Mouse (Mus musculus): Measurements from ENCODE around the gene Hoxc6. TPM values are rescaled to one million over a fixed set of nuclear protein-coding genes. Genes with fewer than 3 reads are reported as not detected.

The Hoxc6 gene
- polyA plus RNA-seq, 1 experiment from 2014 or later, result not detected

GRCm38 (mm10) chr15:103014166-103015008, 16.3 kb downstream of the Hoxc6 start:
- ATAC-seq (ENCODE audit: low read depth), result no peak
- Histone ChIP-seq H3K4me3 (ENCODE audit: low read depth, low read length) (no peak overlapping the region), H3K36me3 (ENCODE audit: control insufficient read depth, insufficient read depth) (no peaks in the 10 kb centered on the region), H3K27ac (ENCODE audit: low read length) (no peak overlapping the region), H3K27me3 (ENCODE audit: control insufficient read depth, insufficient read depth, low read depth, low read length) (peaks cover 96% of the 10 kb centered on the region), H3K4me2 (ENCODE audit: low read depth, low read length) (0 out of 2 replicates have a peak overlapping the region, but pooled peaks have one; percentile 6), H3K9me3 (replicated peaks; ENCODE audit: control insufficient read depth, low read length) (no peaks in the 10 kb centered on the region), H3K9ac (ENCODE audit: low read depth, low read length) (no peak overlapping the region), H3K4me1 (ENCODE audit: control insufficient read depth, low read depth, low read length) (no peaks in the 10 kb centered on the region)
- 2% methylated on average over 49 of the region's 57 CpGs for WGBS (ENCODE audit: insufficient replicate concordance)

- peaks cover 96% of the 10 kb centered on the region for H3K27me3 ChIP-seq (ENCODE audit: control insufficient read depth, insufficient read depth, low read depth, low read length)
- no peak for ATAC-seq (ENCODE audit: low read depth)
- no peak overlapping the region for H3K9ac ChIP-seq (ENCODE audit: low read depth, low read length)
- H3K4me3 ChIP-seq (ENCODE audit: low read depth, low read length), result no peak overlapping the region
- H3K36me3 ChIP-seq (ENCODE audit: control insufficient read depth, insufficient read depth), result no peaks in the 10 kb centered on the region
- no peaks in the 10 kb centered on the region for H3K9me3 ChIP-seq (replicated peaks; ENCODE audit: control insufficient read depth, low read length)
- H3K4me1 ChIP-seq (ENCODE audit: control insufficient read depth, low read depth, low read length), result no peaks in the 10 kb centered on the region
- WGBS (ENCODE audit: insufficient replicate concordance), result 3% methylated on average over 23 of the region's 28 CpGs
- no peak overlapping the region for H3K27ac ChIP-seq (ENCODE audit: low read length)
- H3K4me2 ChIP-seq (ENCODE audit: low read depth, low read length), result no peak overlapping the region
Measured at GRCm38 (mm10) chr15:103015009-103015399, 16.9 kb downstream of the Hoxc6 start.

- H3K36me3 ChIP-seq (ENCODE audit: control insufficient read depth, insufficient read depth), result no peaks in the 10 kb centered on the region
- H3K27me3 ChIP-seq (ENCODE audit: control insufficient read depth, insufficient read depth, low read depth, low read length), result peaks cover 96% of the 10 kb centered on the region
- no peak overlapping the region for H3K4me3 ChIP-seq (ENCODE audit: low read depth, low read length)
- H3K4me1 ChIP-seq (ENCODE audit: control insufficient read depth, low read depth, low read length), result no peaks in the 10 kb centered on the region
- H3K9ac ChIP-seq (ENCODE audit: low read depth, low read length), result no peak overlapping the region
- H3K27ac ChIP-seq (ENCODE audit: low read length), result no peak overlapping the region
- H3K4me2 ChIP-seq (ENCODE audit: low read depth, low read length), result no peak overlapping the region
- no peak for ATAC-seq (ENCODE audit: low read depth)
- no peaks in the 10 kb centered on the region for H3K9me3 ChIP-seq (replicated peaks; ENCODE audit: control insufficient read depth, low read length)
- 9% methylated on average over 19 of the region's 19 CpGs for WGBS (ENCODE audit: insufficient replicate concordance)
Measured at GRCm38 (mm10) chr15:103015406-103016166, 17.5 kb downstream of the Hoxc6 start.

- Histone ChIP-seq H3K27ac (ENCODE audit: low read length) (no peak within 1 kb of the TSS), H3K9me3 (replicated peaks; ENCODE audit: control insufficient read depth, low read length) (no peaks in the 10 kb centered on the region), H3K36me3 (ENCODE audit: control insufficient read depth, insufficient read depth) (no peaks in the 10 kb centered on the region), H3K4me3 (ENCODE audit: low read depth, low read length) (no peak within 1 kb of the TSS), H3K27me3 (ENCODE audit: control insufficient read depth, insufficient read depth, low read depth, low read length) (peaks cover 92% of the 10 kb centered on the region), H3K4me1 (ENCODE audit: control insufficient read depth, low read depth, low read length) (no peaks in the 10 kb centered on the region), H3K9ac (ENCODE audit: low read depth, low read length) (no peak within 1 kb of the TSS), H3K4me2 (ENCODE audit: low read depth, low read length) (no peak within 1 kb of the TSS)
- no peak for ATAC-seq (ENCODE audit: low read depth)
- 34% methylated on average over 9 of the region's 9 CpGs for WGBS (ENCODE audit: insufficient replicate concordance)
Measured at GRCm38 (mm10) chr15:103018636-103019035, 20.6 kb downstream of the Hoxc6 start, which contains the start of gene Hoxc4. Gene Hoxc4, plus strand, starts transcription at chr15:103018934.

GRCm38 (mm10) chr15:103020899-103021418, 22.9 kb downstream of the Hoxc6 start:
- H3K27me3 ChIP-seq (ENCODE audit: control insufficient read depth, insufficient read depth, low read depth, low read length), result peaks cover 85% of the 10 kb centered on the region
- no peak overlapping the region for H3K9ac ChIP-seq (ENCODE audit: low read depth, low read length)
- no peak overlapping the region for H3K4me3 ChIP-seq (ENCODE audit: low read depth, low read length)

GRCm38 (mm10) chr15:103021544-103021943, 23.5 kb downstream of the Hoxc6 start:
- Histone ChIP-seq H3K4me1 (ENCODE audit: control insufficient read depth, low read depth, low read length) (no peaks in the 10 kb centered on the region), H3K4me2 (ENCODE audit: low read depth, low read length) (no peak overlapping the region), H3K9me3 (replicated peaks; ENCODE audit: control insufficient read depth, low read length) (no peaks in the 10 kb centered on the region), H3K9ac (ENCODE audit: low read depth, low read length) (no peak overlapping the region), H3K27me3 (ENCODE audit: control insufficient read depth, insufficient read depth, low read depth, low read length) (peaks cover 85% of the 10 kb centered on the region), H3K27ac (ENCODE audit: low read length) (no peak overlapping the region), H3K4me3 (ENCODE audit: low read depth, low read length) (no peak overlapping the region), H3K36me3 (ENCODE audit: control insufficient read depth, insufficient read depth) (no peaks in the 10 kb centered on the region)
- no peak for ATAC-seq (ENCODE audit: low read depth)
- WGBS (ENCODE audit: insufficient replicate concordance), result 10% methylated on average over 8 of the region's 8 CpGs

More at GRCm38 (mm10) chr15:103020899-103021418, 22.9 kb downstream of the Hoxc6 start:
- no peaks in the 10 kb centered on the region for H3K9me3 ChIP-seq (replicated peaks; ENCODE audit: control insufficient read depth, low read length)
- no peak for ATAC-seq (ENCODE audit: low read depth)
- 5% methylated on average over 8 of the region's 8 CpGs for WGBS (ENCODE audit: insufficient replicate concordance)
- H3K4me1 ChIP-seq (ENCODE audit: control insufficient read depth, low read depth, low read length), result no peaks in the 10 kb centered on the region
- H3K27ac ChIP-seq (ENCODE audit: low read length), result no peak overlapping the region
- no peaks in the 10 kb centered on the region for H3K36me3 ChIP-seq (ENCODE audit: control insufficient read depth, insufficient read depth)
- H3K4me2 ChIP-seq (ENCODE audit: low read depth, low read length), result no peak overlapping the region

GRCm38 (mm10) chr15:103024131-103024530, 26.1 kb downstream of the Hoxc6 start:
- peaks cover 86% of the 10 kb centered on the region for H3K27me3 ChIP-seq (ENCODE audit: control insufficient read depth, insufficient read depth, low read depth, low read length)
- no peak for ATAC-seq (ENCODE audit: low read depth)
- H3K4me1 ChIP-seq (ENCODE audit: control insufficient read depth, low read depth, low read length), result no peaks in the 10 kb centered on the region
- H3K9me3 ChIP-seq (replicated peaks; ENCODE audit: control insufficient read depth, low read length), result no peaks in the 10 kb centered on the region
- no peak overlapping the region for H3K4me2 ChIP-seq (ENCODE audit: low read depth, low read length)
- no peak overlapping the region for H3K9ac ChIP-seq (ENCODE audit: low read depth, low read length)
- WGBS (ENCODE audit: insufficient replicate concordance), result 7% methylated on average over 2 of the region's 2 CpGs
- H3K36me3 ChIP-seq (ENCODE audit: control insufficient read depth, insufficient read depth), result no peaks in the 10 kb centered on the region
- no peak overlapping the region for H3K4me3 ChIP-seq (ENCODE audit: low read depth, low read length)
- H3K27ac ChIP-seq (ENCODE audit: low read length), result no peak overlapping the region

GRCm38 (mm10) chr15:103027266-103028235, 29.5 kb downstream of the Hoxc6 start:
- ATAC-seq (ENCODE audit: low read depth), result no peak
- H3K4me1 ChIP-seq (ENCODE audit: control insufficient read depth, low read depth, low read length), result no peaks in the 10 kb centered on the region
- H3K4me2 ChIP-seq (ENCODE audit: low read depth, low read length), result no peak overlapping the region
- H3K27ac ChIP-seq (ENCODE audit: low read length), result no peak overlapping the region
- H3K9me3 ChIP-seq (replicated peaks; ENCODE audit: control insufficient read depth, low read length), result no peaks in the 10 kb centered on the region
- H3K36me3 ChIP-seq (ENCODE audit: control insufficient read depth, insufficient read depth), result no peaks in the 10 kb centered on the region
- H3K9ac ChIP-seq (ENCODE audit: low read depth, low read length), result no peak overlapping the region
- 6% methylated on average over 41 of the region's 43 CpGs for WGBS (ENCODE audit: insufficient replicate concordance)
- peaks cover 80% of the 10 kb centered on the region for H3K27me3 ChIP-seq (ENCODE audit: control insufficient read depth, insufficient read depth, low read depth, low read length)
- H3K4me3 ChIP-seq (ENCODE audit: low read depth, low read length), result no peak overlapping the region
